In the genomic region with DNA sequence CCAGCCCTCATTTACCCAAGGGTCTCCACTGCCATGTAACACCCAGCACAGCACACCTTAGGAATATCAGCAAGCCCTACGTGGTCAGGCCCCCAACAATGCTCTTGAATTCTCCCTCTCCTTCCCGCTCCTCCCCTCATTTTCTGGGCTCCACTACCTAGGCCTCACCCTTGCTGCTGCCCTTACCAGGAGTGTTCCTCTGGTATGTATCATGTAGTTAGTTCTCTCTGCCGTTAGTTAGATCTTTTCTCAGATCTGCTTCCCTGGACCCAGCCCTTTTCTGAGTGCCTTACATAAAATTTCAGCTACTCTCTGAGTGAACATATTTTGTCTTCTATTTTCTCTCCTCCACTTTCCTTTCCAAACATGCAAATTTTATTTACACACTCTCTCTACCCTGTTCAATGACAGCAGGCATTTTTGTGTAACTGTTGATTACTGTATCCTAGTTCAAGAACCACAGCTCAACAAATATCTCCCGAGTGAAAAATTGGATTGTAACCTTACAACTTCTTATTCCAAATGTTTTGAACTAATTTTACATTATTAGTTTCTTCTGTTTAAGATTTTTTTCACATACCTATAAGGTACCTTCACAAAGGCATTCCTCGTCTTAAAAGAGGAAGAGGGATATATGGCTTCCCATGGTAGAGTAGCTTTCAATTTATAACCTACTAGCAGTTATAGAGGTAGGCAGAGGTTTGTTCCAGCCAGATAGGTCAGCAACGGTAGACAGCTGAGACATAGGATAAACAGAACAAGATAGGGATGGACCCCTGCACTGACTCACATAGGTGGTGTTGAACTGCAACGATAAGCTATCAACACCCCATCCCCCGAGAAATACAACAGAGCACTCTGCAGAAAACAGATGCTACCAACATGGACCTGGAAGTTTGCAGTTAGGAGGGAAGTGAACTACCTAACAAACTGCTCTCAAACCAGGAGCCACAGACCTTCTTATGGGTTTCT, we compare ENCODE assay signal across 26 mouse cellular contexts.
DNase-seq lines count a peak whose midpoint lies in the region; ATAC-seq and TF ChIP-seq lines count a peak whose summit lies in the region.
"Had no signal": no experiment of that assay in that cellular context is flagged by ENCODE, and none has a peak within 500 bp of the region (broad histone marks: within the 10 kb centered on the region; RNA-seq: fewer than 3 reads in every experiment).

No protein-coding gene starts in this region.

- WGBS in liver, embryonic 13.5 days (ENCODE audit: insufficient replicate concordance), result 23% methylated on average over 8 of the region's 8 CpGs
- 77% methylated on average over 8 of the region's 8 CpGs for WGBS in intestine, embryonic 16.5 days

- DNase-seq in MEL (ENCODE audit: low read depth, low spot score) (peak; percentile 90), MEL-GATA-1-ER (ENCODE audit: extremely low read depth, low read depth) (peak; percentile 52)
- peak; percentile 52 for DNase-seq in liver, embryonic 13.5 days
- no peak for DNase-seq in gastrocnemius, postnatal 4 days (ENCODE audit: low spot score in 2 of 2)
- DNase-seq in thymus, postnatal 0 days (ENCODE audit: low spot score), result no peak
- DNase-seq: adrenal gland, postnatal 14 days; B cell, adult 2 months; cerebellum, adult 11 months; cerebellum, adult 9-11 months; forebrain, postnatal 0 days; heart, postnatal 14 days; kidney, adult 2 months; kidney, postnatal 10 days; layer of hippocampus, postnatal 36 days; lung, postnatal 4 days; right cerebral cortex, adult 18-20 months; thymus, postnatal 25 days had no signal

- no peak for TF ChIP-seq CTCF in MEL (IDR thresholded peaks at IDR 0.05 in 2 of 3, conservative IDR thresholded peaks at IDR 0.05 in 1 of 3; ENCODE audit: control insufficient read depth in 1 of 3, insufficient read depth in 1 of 3, low read depth in 2 of 3, low read length in 3 of 3, poor library complexity in 1 of 3, severe bottlenecking in 1 of 3)

- H3K27ac ChIP-seq in MEL (ENCODE audit: control insufficient read depth, low read depth, low read length), result peak overlapping the region; percentile 62
- H3K27ac ChIP-seq in liver, embryonic 13.5 days, result peak overlapping the region; percentile 79
- H3K27ac ChIP-seq in intestine, embryonic 16.5 days (ENCODE audit: low read length), result no peak overlapping the region
- H3K27ac ChIP-seq: embryonic facial prominence, embryonic 13.5 days; hindbrain, embryonic 10.5 days; limb, embryonic 10.5 days; limb, embryonic 15.5 days had no signal

- peaks cover 0 to 26% of the 10 kb centered on the region in 2 experiments; a peak in 2 of 4 replicates for H3K36me3 ChIP-seq in MEL (ENCODE audit: control insufficient read depth in 1 of 2, insufficient read depth in 2 of 2, low read length in 2 of 2)
- no peaks in the 10 kb centered on the region for H3K36me3 ChIP-seq in liver, embryonic 13.5 days
- no peaks in the 10 kb centered on the region for H3K36me3 ChIP-seq in intestine, embryonic 16.5 days (ENCODE audit: control insufficient read depth, insufficient read depth, low read length)
- H3K36me3 ChIP-seq: embryonic facial prominence, embryonic 13.5 days; hindbrain, embryonic 10.5 days; limb, embryonic 10.5 days; limb, embryonic 15.5 days had no signal

- peak overlapping the region; percentile 4 to 38; a peak in 3 of 4 replicates for H3K4me3 ChIP-seq in MEL (ENCODE audit: control insufficient read depth in 1 of 2, insufficient read depth in 1 of 2, low read depth in 2 of 2, low read length in 2 of 2)
- H3K4me3 ChIP-seq in liver, embryonic 13.5 days (replicated peaks), result no peak overlapping the region
- no peak overlapping the region for H3K4me3 ChIP-seq in intestine, embryonic 16.5 days (ENCODE audit: low read length)
- H3K4me3 ChIP-seq: embryonic facial prominence, embryonic 13.5 days; hindbrain, embryonic 10.5 days; limb, embryonic 10.5 days; limb, embryonic 15.5 days had no signal

- H3K4me2 ChIP-seq in liver, embryonic 13.5 days, result peak overlapping the region; percentile 21
- no peak overlapping the region for H3K4me2 ChIP-seq in intestine, embryonic 16.5 days (ENCODE audit: low read depth, low read length)
- H3K4me2 ChIP-seq: embryonic facial prominence, embryonic 13.5 days; limb, embryonic 15.5 days had no signal

- H3K9me3 ChIP-seq in MEL (replicated peaks; ENCODE audit: insufficient read depth, low read length), result no peaks in the 10 kb centered on the region
- H3K9me3 ChIP-seq in liver, embryonic 13.5 days (replicated peaks), result no peaks in the 10 kb centered on the region
- no peaks in the 10 kb centered on the region for H3K9me3 ChIP-seq in intestine, embryonic 16.5 days (ENCODE audit: control insufficient read depth, low read length)
- H3K9me3 ChIP-seq: embryonic facial prominence, embryonic 13.5 days; hindbrain, embryonic 10.5 days; limb, embryonic 10.5 days; limb, embryonic 15.5 days had no signal

- H3K9ac ChIP-seq in MEL (ENCODE audit: control insufficient read depth, low read depth, low read length, poor library complexity, severe bottlenecking), result peak overlapping the region; percentile 5
- H3K9ac ChIP-seq in liver, embryonic 13.5 days, result no peak overlapping the region
- H3K9ac ChIP-seq in intestine, embryonic 16.5 days (ENCODE audit: low read depth, low read length), result no peak overlapping the region
- H3K9ac ChIP-seq: embryonic facial prominence, embryonic 13.5 days; forebrain, postnatal 0 days; limb, embryonic 15.5 days had no signal

- TF ChIP-seq POLR2A in MEL (IDR thresholded peaks at IDR 0.05; ENCODE audit: control insufficient read depth in 1 of 2, insufficient read depth in 1 of 2, low read depth in 1 of 2, low read length in 2 of 2, poor library complexity in 1 of 2), result peak in 1 of 2 experiments; percentile 23; a peak in 1 of 4 replicates

- TF ChIP-seq EP300 in MEL (IDR thresholded peaks at IDR 0.05; ENCODE audit: low read depth in 1 of 2, low read length in 2 of 2), result peak; percentile 99 to 100

- H3K79me2 ChIP-seq in MEL (ENCODE audit: control insufficient read depth, insufficient read depth, low read length, poor library complexity), result no peaks in the 10 kb centered on the region

- H3K4me1 ChIP-seq in MEL (ENCODE audit: control insufficient read depth in 1 of 2, insufficient read depth in 2 of 2, low read length in 2 of 2), result peaks cover 17 to 18% of the 10 kb centered on the region in 2 experiments
- peaks cover 36% of the 10 kb centered on the region for H3K4me1 ChIP-seq in liver, embryonic 13.5 days (replicated peaks)
- no peaks in the 10 kb centered on the region for H3K4me1 ChIP-seq in intestine, embryonic 16.5 days (ENCODE audit: control insufficient read depth, insufficient read depth, low read length)
- H3K4me1 ChIP-seq: hindbrain, embryonic 10.5 days; limb, embryonic 10.5 days had no signal

- ATAC-seq in liver, embryonic 13.5 days (ENCODE audit: low read depth), result peak; percentile 86
- ATAC-seq in megakaryocyte progenitor cell, adult 5-6 weeks (replicated peaks; ENCODE audit: poor library complexity), result peak; percentile 67
- no peak for ATAC-seq in intestine, embryonic 16.5 days
- ATAC-seq: forebrain, postnatal 0 days; hindbrain, embryonic 16.5 days; midbrain, embryonic 16.5 days; Patski had no signal

- no peak for TF ChIP-seq RAD21 in MEL (IDR thresholded peaks at IDR 0.05; ENCODE audit: low read depth, low read length)

- H3K27me3 ChIP-seq in MEL (ENCODE audit: control insufficient read depth in 1 of 2, insufficient read depth in 2 of 2, low read length in 2 of 2), result no peaks in the 10 kb centered on the region
- no peaks in the 10 kb centered on the region for H3K27me3 ChIP-seq in liver, embryonic 13.5 days
- H3K27me3 ChIP-seq in intestine, embryonic 16.5 days (replicated peaks; ENCODE audit: control insufficient read depth, insufficient read depth, low read length), result no peaks in the 10 kb centered on the region
- H3K27me3 ChIP-seq: embryonic facial prominence, embryonic 13.5 days; limb, embryonic 15.5 days; Patski had no signal

TF ChIP-seq in MEL, 35 proteins besides CTCF, POLR2A, EP300 and RAD21 (continues in another document):
- TF ChIP-seq SIN3A (IDR thresholded peaks at IDR 0.05; ENCODE audit: low read length) (peak; percentile 93), KAT2A (conservative IDR thresholded peaks at IDR 0.05; ENCODE audit: low read depth, low read length) (no peak), MAZ (IDR thresholded peaks at IDR 0.05; ENCODE audit: low read depth, low read length) (no peak), CHD2 (IDR thresholded peaks at IDR 0.05; ENCODE audit: low read length) (peak; percentile 46), TCF12 (IDR thresholded peaks at IDR 0.05; ENCODE audit: low read depth, low read length) (peak; percentile 93), UBTF (IDR thresholded peaks at IDR 0.05; ENCODE audit: borderline replicate concordance, insufficient read depth, low read depth, low read length) (no peak), JUND (IDR thresholded peaks at IDR 0.05; ENCODE audit: low read depth, low read length) (peak; percentile 85), ZKSCAN1 (IDR thresholded peaks at IDR 0.05; ENCODE audit: low read depth, low read length) (no peak), CHD1 (IDR thresholded peaks at IDR 0.05; ENCODE audit: low read depth, low read length) (peak; percentile 96; the same call in 1 of the 2 replicates), ZC3H11A (IDR thresholded peaks at IDR 0.05; ENCODE audit: low read depth, low read length) (no peak), HCFC1 (IDR thresholded peaks at IDR 0.05; ENCODE audit: low read depth, low read length) (no peak), MXI1 (IDR thresholded peaks at IDR 0.05; ENCODE audit: low read depth, low read length) (no peak), ZNF384 (IDR thresholded peaks at IDR 0.05; ENCODE audit: low read depth, low read length) (no peak), POLR2AphosphoS2 (IDR thresholded peaks at IDR 0.05; ENCODE audit: low read length) (no peak), MYC (IDR thresholded peaks at IDR 0.05; ENCODE audit: low read depth, low read length) (peak; percentile 72), GATA1 (IDR thresholded peaks at IDR 0.05; ENCODE audit: low read depth, low read length) (peak; percentile 97), MYB (IDR thresholded peaks at IDR 0.05; ENCODE audit: low read depth, low read length) (peak; percentile 98), GABPA (IDR thresholded peaks at IDR 0.05; ENCODE audit: low read depth, low read length) (no peak), E2F4 (IDR thresholded peaks at IDR 0.05; ENCODE audit: borderline replicate concordance, low read depth, low read length) (no peak), TAL1 (IDR thresholded peaks at IDR 0.05; ENCODE audit: low read length) (peak; percentile 82), ELF1 (IDR thresholded peaks at IDR 0.05; ENCODE audit: low read depth, low read length) (no peak), MEF2A (IDR thresholded peaks at IDR 0.05; ENCODE audit: extremely low read depth, insufficient replicate concordance, low read depth, low read length, poor library complexity, severe bottlenecking) (no peak), USF1 (IDR thresholded peaks at IDR 0.05; ENCODE audit: low read depth, low read length) (no peak), SMC3 (IDR thresholded peaks at IDR 0.05; ENCODE audit: low read depth, low read length) (no peak), BHLHE40 (IDR thresholded peaks at IDR 0.05; ENCODE audit: borderline replicate concordance, low read depth, low read length) (peak; percentile 64; the same call in 1 of the 2 replicates)

Comparison
In these comparisons a context has a peak if more than half of its experiments do, and no peak if none do; other contexts are left out.
1. DNase-seq: peak in MEL (single experiment), MEL-GATA-1-ER (single experiment) and liver, embryonic 13.5 days (single experiment); none in gastrocnemius, postnatal 4 days (0 of 2) and thymus, postnatal 0 days (single experiment).
2. H3K4me3 ChIP-seq: peak in MEL (2 of 2); none in liver, embryonic 13.5 days (single experiment) and intestine, embryonic 16.5 days (single experiment).